Mouse (Mus musculus): ENCODE results near the gene Trpm8.

- no peak for TF ChIP-seq CTCF (IDR thresholded peaks at IDR 0.05; ENCODE audit: low read depth)
- no peak for TF ChIP-seq EP300 (IDR thresholded peaks at IDR 0.05; ENCODE audit: low read depth)
Measured at GRCm38 (mm10) chr1:88348496-88349005, 71.1 kb downstream of the Trpm8 start.

All from heart, postnatal 0 days (tissue).